ENCODE assay signal across 25 mouse cellular contexts in the genomic region with DNA sequence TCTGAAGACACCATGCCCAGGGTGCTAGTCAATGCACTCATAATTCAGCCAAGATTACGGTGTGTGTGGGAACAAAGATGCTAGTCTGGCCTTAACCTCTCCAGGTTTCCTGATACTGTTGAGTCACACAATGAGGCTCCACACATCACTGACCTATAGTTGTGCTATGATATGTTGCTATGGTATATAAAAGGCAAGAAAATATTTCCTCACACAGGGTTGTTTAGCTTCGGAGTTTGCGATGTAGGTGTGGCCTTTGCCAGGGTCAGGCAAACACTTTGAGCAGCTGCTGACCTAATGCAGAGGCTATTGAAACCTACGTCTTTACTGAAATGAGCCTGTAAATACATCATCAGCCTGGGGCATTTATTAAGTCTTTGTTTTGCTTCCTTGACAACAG.
A peak's percentile ranks its signal among the peaks of the same experiment; 100 is the strongest.
DNase-seq lines count a peak whose midpoint lies in the region; ATAC-seq and TF ChIP-seq lines count a peak whose summit lies in the region.
"Had no signal": no experiment of that assay in that cellular context is flagged by ENCODE, and none has a peak within 500 bp of the region (broad histone marks: within the 10 kb centered on the region; RNA-seq: fewer than 3 reads in every experiment).

No protein-coding gene starts in this region.

- WGBS in hindbrain, postnatal 0 days = 79% methylated on average over 4 of the region's 4 CpGs
- 90% methylated on average over 4 of the region's 4 CpGs for WGBS in hindbrain, embryonic 11.5 days
- WGBS in intestine, postnatal 0 days = 58% methylated on average over 4 of the region's 4 CpGs
- 67% methylated on average over 4 of the region's 4 CpGs for WGBS in intestine, embryonic 15.5 days
- 61% methylated on average over 4 of the region's 4 CpGs for WGBS in stomach, embryonic 16.5 days

- H3K27me3 ChIP-seq in hindbrain, postnatal 0 days (ENCODE audit: insufficient read depth, low read length) = no peaks in the 10 kb centered on the region
- no peaks in the 10 kb centered on the region for H3K27me3 ChIP-seq in hindbrain, embryonic 11.5 days (ENCODE audit: control insufficient read depth, insufficient read depth, low read length)
- no peaks in the 10 kb centered on the region for H3K27me3 ChIP-seq in intestine, postnatal 0 days (replicated peaks; ENCODE audit: control insufficient read depth, insufficient read depth, low read length)
- no peaks in the 10 kb centered on the region for H3K27me3 ChIP-seq in intestine, embryonic 15.5 days (replicated peaks)
- no peaks in the 10 kb centered on the region for H3K27me3 ChIP-seq in stomach, embryonic 16.5 days (ENCODE audit: control insufficient read depth, insufficient read depth, low read length)
- H3K27me3 ChIP-seq: CH12.LX; embryonic facial prominence, embryonic 15.5 days; forebrain, embryonic 12.5 days; Patski had no signal

- no peak overlapping the region for H3K9ac ChIP-seq in hindbrain, postnatal 0 days (replicated peaks; ENCODE audit: low read length)
- H3K9ac ChIP-seq in hindbrain, embryonic 11.5 days (ENCODE audit: low read depth, low read length) = no peak overlapping the region
- H3K9ac ChIP-seq in intestine, postnatal 0 days (ENCODE audit: low read depth, low read length) = no peak overlapping the region
- no peak overlapping the region for H3K9ac ChIP-seq in intestine, embryonic 15.5 days
- H3K9ac ChIP-seq in stomach, embryonic 16.5 days (ENCODE audit: low read length) = no peak overlapping the region
- H3K9ac ChIP-seq: embryonic facial prominence, embryonic 13.5 days; embryonic facial prominence, embryonic 15.5 days; forebrain, embryonic 12.5 days had no signal

- no peak overlapping the region for H3K4me2 ChIP-seq in hindbrain, postnatal 0 days (ENCODE audit: low read depth, low read length)
- H3K4me2 ChIP-seq in hindbrain, embryonic 11.5 days (replicated peaks; ENCODE audit: low read depth, low read length) = no peak overlapping the region
- no peak overlapping the region for H3K4me2 ChIP-seq in intestine, postnatal 0 days (replicated peaks; ENCODE audit: low read depth)
- H3K4me2 ChIP-seq in intestine, embryonic 15.5 days (replicated peaks) = no peak overlapping the region
- H3K4me2 ChIP-seq in stomach, embryonic 16.5 days (ENCODE audit: low read depth, low read length) = no peak overlapping the region
- H3K4me2 ChIP-seq: embryonic facial prominence, embryonic 13.5 days; embryonic facial prominence, embryonic 15.5 days; forebrain, embryonic 12.5 days had no signal

- H3K4me1 ChIP-seq in hindbrain, postnatal 0 days (ENCODE audit: insufficient read depth, low read length) = 0 out of 2 replicates have a peak, but pooled peaks cover 5% of the 10 kb centered on the region
- no peaks in the 10 kb centered on the region for H3K4me1 ChIP-seq in hindbrain, embryonic 11.5 days (replicated peaks; ENCODE audit: control insufficient read depth, insufficient read depth, low read length)
- no peaks in the 10 kb centered on the region for H3K4me1 ChIP-seq in intestine, postnatal 0 days (replicated peaks; ENCODE audit: control insufficient read depth, insufficient read depth, low read length)
- H3K4me1 ChIP-seq in intestine, embryonic 15.5 days (replicated peaks) = no peaks in the 10 kb centered on the region
- H3K4me1 ChIP-seq in stomach, embryonic 16.5 days (ENCODE audit: control insufficient read depth, insufficient read depth, low read length) = no peaks in the 10 kb centered on the region
- H3K4me1 ChIP-seq: embryonic facial prominence, embryonic 13.5 days; embryonic facial prominence, embryonic 15.5 days had no signal

- H3K9me3 ChIP-seq in hindbrain, postnatal 0 days (ENCODE audit: low read length) = no peaks in the 10 kb centered on the region
- H3K9me3 ChIP-seq in hindbrain, embryonic 11.5 days (ENCODE audit: control insufficient read depth, low read length) = no peaks in the 10 kb centered on the region
- no peaks in the 10 kb centered on the region for H3K9me3 ChIP-seq in intestine, postnatal 0 days (ENCODE audit: control insufficient read depth)
- no peaks in the 10 kb centered on the region for H3K9me3 ChIP-seq in intestine, embryonic 15.5 days
- no peaks in the 10 kb centered on the region for H3K9me3 ChIP-seq in stomach, embryonic 16.5 days (replicated peaks; ENCODE audit: control insufficient read depth, low read length)
- H3K9me3 ChIP-seq: embryonic facial prominence, embryonic 13.5 days; embryonic facial prominence, embryonic 15.5 days; forebrain, embryonic 10.5 days; forebrain, embryonic 12.5 days had no signal

- no peak for TF ChIP-seq CTCF in hindbrain, postnatal 0 days (IDR thresholded peaks at IDR 0.05; ENCODE audit: low read depth)
- no peak for TF ChIP-seq CTCF in intestine, postnatal 0 days (IDR thresholded peaks at IDR 0.05; ENCODE audit: low read depth)

- H3K27ac ChIP-seq in hindbrain, postnatal 0 days = 0 out of 2 replicates have a peak overlapping the region, but pooled peaks have one; percentile 32
- H3K27ac ChIP-seq in hindbrain, embryonic 11.5 days (ENCODE audit: low read depth, low read length) = no peak overlapping the region
- no peak overlapping the region for H3K27ac ChIP-seq in intestine, postnatal 0 days (ENCODE audit: low read depth, low read length)
- H3K27ac ChIP-seq in intestine, embryonic 15.5 days = no peak overlapping the region
- H3K27ac ChIP-seq in stomach, embryonic 16.5 days (ENCODE audit: low read length) = no peak overlapping the region
- H3K27ac ChIP-seq: embryonic facial prominence, embryonic 13.5 days; embryonic facial prominence, embryonic 15.5 days had no signal

- no peaks in the 10 kb centered on the region for H3K36me3 ChIP-seq in hindbrain, postnatal 0 days (ENCODE audit: insufficient read depth, low read length)
- H3K36me3 ChIP-seq in hindbrain, embryonic 11.5 days (ENCODE audit: control insufficient read depth, insufficient read depth, low read length) = no peaks in the 10 kb centered on the region
- no peaks in the 10 kb centered on the region for H3K36me3 ChIP-seq in intestine, postnatal 0 days (ENCODE audit: control insufficient read depth, insufficient read depth)
- no peaks in the 10 kb centered on the region for H3K36me3 ChIP-seq in intestine, embryonic 15.5 days
- no peaks in the 10 kb centered on the region for H3K36me3 ChIP-seq in stomach, embryonic 16.5 days (ENCODE audit: control insufficient read depth, insufficient read depth, low read length)
- H3K36me3 ChIP-seq: embryonic facial prominence, embryonic 13.5 days; embryonic facial prominence, embryonic 15.5 days; G1E had no signal

- no peak for DNase-seq in hindbrain, postnatal 0 days (ENCODE audit: low spot score)
- DNase-seq in hindbrain, embryonic 11.5 days (ENCODE audit: low spot score) = no peak
- DNase-seq in right cerebral cortex, postnatal 4 days = no peak
- DNase-seq: adrenal gland, adult 8-10 months; adrenal gland, postnatal 14 days; adrenal gland, postnatal 36 days; B cell, adult 2 months; cerebellum, adult 11-12 months; cerebellum, adult 2 months; cerebellum, adult 9-10 months; cerebellum, postnatal 25 days; embryo, embryonic 11 days had no signal

- H3K4me3 ChIP-seq in hindbrain, postnatal 0 days (ENCODE audit: low read length) = no peak overlapping the region
- H3K4me3 ChIP-seq in hindbrain, embryonic 11.5 days (ENCODE audit: low read depth, low read length) = no peak overlapping the region
- H3K4me3 ChIP-seq in intestine, postnatal 0 days (ENCODE audit: low read depth, low read length) = no peak overlapping the region
- H3K4me3 ChIP-seq in intestine, embryonic 15.5 days (replicated peaks) = no peak overlapping the region
- no peak overlapping the region for H3K4me3 ChIP-seq in stomach, embryonic 16.5 days (replicated peaks; ENCODE audit: low read length)
- H3K4me3 ChIP-seq: embryonic facial prominence, embryonic 13.5 days; embryonic facial prominence, embryonic 15.5 days; erythroblast, embryonic 14.5 days; forebrain, embryonic 10.5 days; forebrain, embryonic 12.5 days had no signal

- ATAC-seq in hindbrain, postnatal 0 days = no peak
- no peak for ATAC-seq in hindbrain, embryonic 11.5 days (ENCODE audit: low FRiP score)
- ATAC-seq in intestine, postnatal 0 days = peak; percentile 53; the same call in 1 of the 2 replicates
- ATAC-seq in intestine, embryonic 15.5 days = no peak
- ATAC-seq in stomach, embryonic 16.5 days (ENCODE audit: insufficient read depth, low FRiP score) = peak; percentile 29; the same call in 1 of the 2 replicates
- ATAC-seq: activated CD4-positive, CD25-positive, alpha-beta regulatory T cell, adult 4 months; forebrain, embryonic 16.5 days; Patski had no signal

Comparison
In these comparisons a context has a peak if more than half of its experiments do, and no peak if none do; other contexts are left out.
1. ATAC-seq: peak in intestine, postnatal 0 days (single experiment) and stomach, embryonic 16.5 days (single experiment); none in hindbrain, postnatal 0 days (single experiment), hindbrain, embryonic 11.5 days (single experiment) and intestine, embryonic 15.5 days (single experiment).